Mouse (Mus musculus): Measurements from ENCODE around the gene Zfp27.
A peak's percentile ranks its signal among the peaks of the same experiment; 100 is the strongest.

Gene Zfp27

GRCm38 (mm10) chr7:29905966-29906681 lies at the start of gene Zfp27:
Zfp27 (minus strand) TSS chr7:29906572.
- DNase-seq (ENCODE audit: low spot score in 2 of 2) = peak; percentile 64 to 77

- DNase-seq (ENCODE audit: low spot score in 2 of 2) = no peak
These were observed 48.4 kb upstream of the Zfp27 start for GRCm38 (mm10) chr7:29954731-29955130.

GRCm38 (mm10) chr7:29953513-29954401 lies 47.4 kb upstream of the Zfp27 start, which contains the start of gene Zfp74:
Zfp74 (minus strand) TSS chr7:29954089.
- peak; percentile 70 to 77 for DNase-seq (ENCODE audit: low spot score in 2 of 2)

- DNase-seq (ENCODE audit: low spot score in 2 of 2) = no peak
These were observed 46.7 kb upstream of the Zfp27 start for GRCm38 (mm10) chr7:29953086-29953485.

GRCm38 (mm10) chr7:29944201-29944600 lies 37.8 kb upstream of the Zfp27 start:
- DNase-seq (ENCODE audit: low spot score in 2 of 2) = no peak

GRCm38 (mm10) chr7:29943720-29944119 lies 37.3 kb upstream of the Zfp27 start:
- no peak for DNase-seq (ENCODE audit: low spot score in 2 of 2)

- DNase-seq (ENCODE audit: low spot score in 2 of 2) = no peak
These were observed 36.4 kb upstream of the Zfp27 start for GRCm38 (mm10) chr7:29942740-29943139.

- no peak for DNase-seq (ENCODE audit: low spot score in 2 of 2)
These were observed 34.7 kb upstream of the Zfp27 start for GRCm38 (mm10) chr7:29941027-29941426.

GRCm38 (mm10) chr7:29938856-29939255 lies 32.5 kb upstream of the Zfp27 start:
- no peak for DNase-seq (ENCODE audit: low spot score in 2 of 2)

- DNase-seq (ENCODE audit: low spot score in 2 of 2) = no peak
These were observed 16.4 kb upstream of the Zfp27 start for GRCm38 (mm10) chr7:29922780-29923179.

GRCm38 (mm10) chr7:29921439-29922093 lies 15.2 kb upstream of the Zfp27 start:
- DNase-seq (ENCODE audit: low spot score in 2 of 2) = no peak

- no peak for DNase-seq (ENCODE audit: low spot score in 2 of 2)
These were observed 11.7 kb upstream of the Zfp27 start for GRCm38 (mm10) chr7:29918062-29918453.

- DNase-seq (ENCODE audit: low spot score in 2 of 2) = no peak
These were observed 11.1 kb upstream of the Zfp27 start for GRCm38 (mm10) chr7:29917371-29918061.

GRCm38 (mm10) chr7:29912172-29912571 lies 5.8 kb upstream of the Zfp27 start:
- DNase-seq (ENCODE audit: low spot score in 2 of 2) = no peak

GRCm38 (mm10) chr7:29910252-29910651 lies 3.9 kb upstream of the Zfp27 start:
- no peak for DNase-seq (ENCODE audit: low spot score in 2 of 2)

GRCm38 (mm10) chr7:29908130-29908950 lies 2.0 kb upstream of the Zfp27 start, which contains the start of gene Zfp383:
Zfp383 (plus strand) TSS chr7:29908223.
- peak; percentile 72 to 81 for DNase-seq (ENCODE audit: low spot score in 2 of 2)

- no peak for DNase-seq (ENCODE audit: low spot score in 2 of 2)
These were observed 834 bp upstream of the Zfp27 start for GRCm38 (mm10) chr7:29907206-29907605.

GRCm38 (mm10) chr7:29906682-29907058 lies 298 bp upstream of the Zfp27 start:
- DNase-seq (ENCODE audit: low spot score in 2 of 2) = no peak

GRCm38 (mm10) chr7:29904101-29904500 lies 2.3 kb downstream of the Zfp27 start:
- no peak for DNase-seq (ENCODE audit: low spot score in 2 of 2)

GRCm38 (mm10) chr7:29898351-29898750 lies 8.0 kb downstream of the Zfp27 start:
- no peak for DNase-seq (ENCODE audit: low spot score in 2 of 2)

GRCm38 (mm10) chr7:29892756-29893155 lies 13.6 kb downstream of the Zfp27 start:
- no peak for DNase-seq (ENCODE audit: low spot score in 2 of 2)
